Mouse (Mus musculus): ENCODE results near the gene Nfya.

DNA sequence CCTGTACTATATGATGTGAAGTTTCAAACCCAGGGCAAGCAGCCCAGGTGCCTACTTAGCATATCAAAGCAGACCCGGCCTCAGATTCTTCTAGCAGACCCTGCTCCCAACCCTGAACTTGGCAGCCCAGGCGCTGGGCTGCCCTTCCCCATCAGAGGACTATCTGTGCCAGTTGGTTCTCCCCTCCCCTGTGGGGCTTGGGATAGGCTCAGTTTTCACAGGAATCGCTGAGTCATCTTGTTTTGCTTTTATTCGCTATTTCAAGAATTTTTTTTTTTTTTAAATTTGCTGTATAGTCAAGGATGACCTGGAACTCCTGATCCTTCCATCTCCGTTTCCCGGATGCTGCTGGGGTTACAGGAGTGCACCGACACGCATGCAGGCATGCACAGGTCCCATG, 38.0 kb upstream of the Nfya start:
- no peak for TF ChIP-seq POLR2A (IDR thresholded peaks at IDR 0.05; ENCODE audit: borderline replicate concordance, low read depth, low read length)
- TF ChIP-seq CTCF (IDR thresholded peaks at IDR 0.05; ENCODE audit: low read depth, low read length), result no peak

All from bone marrow macrophage, adult 2 months (primary cell).